Mouse (Mus musculus): Measurements from ENCODE around the gene Dgke. TPM values are rescaled to one million over a fixed set of nuclear protein-coding genes. Genes with fewer than 3 reads are reported as not detected.
"Not testable (repeated sequence)": the region's sequence is repeated elsewhere in the genome, so short reads cannot be mapped to it uniquely, and the experiment has no call there.

The Dgke gene
- total and polyA plus RNA-seq, 2 experiments from 2014 or later = 14.6 to 33.5 TPM

GRCm38 (mm10) chr11:89058515-89059270, 8.0 kb downstream of the Dgke start:
- Histone ChIP-seq H3K9me3 (ENCODE audit: low read length) (no peaks in the 10 kb centered on the region), H3K4me3 (ENCODE audit: low read length) (peak overlapping the region; percentile 80), H3K36me3 (ENCODE audit: insufficient read depth, low read length) (no peaks in the 10 kb centered on the region; the same call in 1 of the 2 replicates), H3K9ac (replicated peaks; ENCODE audit: low read length) (peak overlapping the region; percentile 93), H3K4me1 (ENCODE audit: insufficient read depth, low read length) (peaks cover 16% of the 10 kb centered on the region), H3K4me2 (ENCODE audit: low read depth, low read length) (peak overlapping the region; percentile 87), H3K27me3 (ENCODE audit: insufficient read depth, low read length) (no peaks in the 10 kb centered on the region), H3K27ac (no peak overlapping the region)
- WGBS = 73% methylated on average over 11 of the region's 11 CpGs
- peak; percentile 21 for DNase-seq (ENCODE audit: low spot score)
- no peak for ATAC-seq
- TF ChIP-seq CTCF (IDR thresholded peaks at IDR 0.05; ENCODE audit: low read depth) = peak; percentile 62

- peaks cover 3% of the 10 kb centered on the region; the same call in 1 of the 2 replicates for H3K36me3 ChIP-seq (ENCODE audit: insufficient read depth, low read length)
- no peak overlapping the region for H3K4me3 ChIP-seq (ENCODE audit: low read length)
- DNase-seq (ENCODE audit: low spot score) = no peak
- H3K27me3 ChIP-seq (ENCODE audit: insufficient read depth, low read length) = no peaks in the 10 kb centered on the region
- H3K9me3 ChIP-seq (ENCODE audit: low read length) = no peaks in the 10 kb centered on the region
- peaks cover 16% of the 10 kb centered on the region for H3K4me1 ChIP-seq (ENCODE audit: insufficient read depth, low read length)
- no peak for ATAC-seq
- WGBS = 72% methylated on average over 13 of the region's 13 CpGs
- TF ChIP-seq CTCF (IDR thresholded peaks at IDR 0.05; ENCODE audit: low read depth) = no peak
- no peak overlapping the region for H3K9ac ChIP-seq (replicated peaks; ENCODE audit: low read length)
- H3K27ac ChIP-seq = no peak overlapping the region
- no peak overlapping the region for H3K4me2 ChIP-seq (ENCODE audit: low read depth, low read length)
Observed at GRCm38 (mm10) chr11:89055931-89056690, 10.5 kb downstream of the Dgke start.

GRCm38 (mm10) chr11:89051767-89052166, 14.9 kb downstream of the Dgke start:
- Histone ChIP-seq H3K9ac (replicated peaks; ENCODE audit: low read length) (no peak overlapping the region), H3K4me2 (ENCODE audit: low read depth, low read length) (no peak overlapping the region), H3K36me3 (ENCODE audit: insufficient read depth, low read length) (peaks cover 6% of the 10 kb centered on the region; the same call in 1 of the 2 replicates), H3K27me3 (ENCODE audit: insufficient read depth, low read length) (no peaks in the 10 kb centered on the region), H3K9me3 (ENCODE audit: low read length) (no peaks in the 10 kb centered on the region), H3K4me1 (ENCODE audit: insufficient read depth, low read length) (no peaks in the 10 kb centered on the region), H3K4me3 (ENCODE audit: low read length) (no peak overlapping the region), H3K27ac (no peak overlapping the region)
- no peak for TF ChIP-seq CTCF (IDR thresholded peaks at IDR 0.05; ENCODE audit: low read depth)
- no peak for DNase-seq (ENCODE audit: low spot score)
- WGBS = 88% methylated on average over 6 of the region's 6 CpGs
- no peak for ATAC-seq

GRCm38 (mm10) chr11:89046021-89046420, 20.6 kb downstream of the Dgke start:
- Histone ChIP-seq H3K4me1 (ENCODE audit: insufficient read depth, low read length) (no peaks in the 10 kb centered on the region), H3K4me3 (ENCODE audit: low read length) (no peak overlapping the region), H3K4me2 (ENCODE audit: low read depth, low read length) (no peak overlapping the region), H3K9ac (replicated peaks; ENCODE audit: low read length) (no peak overlapping the region), H3K27ac (no peak overlapping the region), H3K27me3 (ENCODE audit: insufficient read depth, low read length) (no peaks in the 10 kb centered on the region), H3K9me3 (ENCODE audit: low read length) (0 out of 2 replicates have a peak, but pooled peaks cover 3% of the 10 kb centered on the region), H3K36me3 (ENCODE audit: insufficient read depth, low read length) (peaks cover 26% of the 10 kb centered on the region; the same call in 1 of the 2 replicates)
- 94% methylated on average over 3 of the region's 3 CpGs for WGBS
- ATAC-seq (no peak), DNase-seq (ENCODE audit: low spot score) (no peak)
- no peak for TF ChIP-seq CTCF (IDR thresholded peaks at IDR 0.05; ENCODE audit: low read depth)

GRCm38 (mm10) chr11:89045501-89045900, 21.1 kb downstream of the Dgke start:
- ATAC-seq; H3K9me3 ChIP-seq (ENCODE audit: low read length); H3K27me3 ChIP-seq (ENCODE audit: insufficient read depth, low read length); H3K9ac ChIP-seq (replicated peaks; ENCODE audit: low read length); H3K4me1 ChIP-seq (ENCODE audit: insufficient read depth, low read length); DNase-seq (ENCODE audit: low spot score); H3K27ac ChIP-seq; H3K4me2 ChIP-seq (ENCODE audit: low read depth, low read length); H3K4me3 ChIP-seq (ENCODE audit: low read length): not testable (repeated sequence)
- WGBS = 100% methylated on average over 3 of the region's 3 CpGs
- H3K36me3 ChIP-seq (ENCODE audit: insufficient read depth, low read length) = peaks cover 31% of the 10 kb centered on the region; the same call in 1 of the 2 replicates

- ATAC-seq (no peak), DNase-seq (ENCODE audit: low spot score) (no peak)
- no peak for TF ChIP-seq CTCF (IDR thresholded peaks at IDR 0.05; ENCODE audit: low read depth)
- Histone ChIP-seq H3K4me1 (ENCODE audit: insufficient read depth, low read length) (no peaks in the 10 kb centered on the region), H3K4me2 (ENCODE audit: low read depth, low read length) (no peak overlapping the region), H3K27ac (no peak overlapping the region), H3K9me3 (ENCODE audit: low read length) (0 out of 2 replicates have a peak, but pooled peaks cover 3% of the 10 kb centered on the region), H3K9ac (replicated peaks; ENCODE audit: low read length) (no peak overlapping the region), H3K4me3 (ENCODE audit: low read length) (no peak overlapping the region), H3K27me3 (ENCODE audit: insufficient read depth, low read length) (no peaks in the 10 kb centered on the region), H3K36me3 (ENCODE audit: insufficient read depth, low read length) (peaks cover 47% of the 10 kb centered on the region)
- WGBS = 80% methylated on average over 7 of the region's 7 CpGs
Observed at GRCm38 (mm10) chr11:89043046-89043445, 23.6 kb downstream of the Dgke start.

- not testable (repeated sequence) for H3K27me3 ChIP-seq (ENCODE audit: insufficient read depth, low read length); H3K4me2 ChIP-seq (ENCODE audit: low read depth, low read length); ATAC-seq; H3K9me3 ChIP-seq (ENCODE audit: low read length); DNase-seq (ENCODE audit: low spot score); H3K4me3 ChIP-seq (ENCODE audit: low read length); H3K4me1 ChIP-seq (ENCODE audit: insufficient read depth, low read length); H3K27ac ChIP-seq; H3K9ac ChIP-seq (replicated peaks; ENCODE audit: low read length)
- WGBS = 93% methylated on average over 6 of the region's 7 CpGs
- H3K36me3 ChIP-seq (ENCODE audit: insufficient read depth, low read length) = peaks cover 43% of the 10 kb centered on the region
Observed at GRCm38 (mm10) chr11:89041073-89041472, 25.6 kb downstream of the Dgke start.

Data from hindbrain, postnatal 0 days (tissue).